Mouse (Mus musculus) frontal cortex, postnatal 25 days (tissue): ENCODE data around the gene Abhd17c.
"Not testable (repeated sequence)": the region's sequence is repeated elsewhere in the genome, so short reads cannot be mapped to it uniquely, and the experiment has no call there.

Experiments
- DNase-seq, 2 experiments: peaks; one replicate each; pipeline ENCODE4 v3.0.0; 2022; ENCODE audit warnings: low spot score in 2 of 2

The Abhd17c gene

GRCm38 (mm10) chr7:84152821-84153220 is 1.1 kb upstream of the Abhd17c start:
- no peak for DNase-seq

DNA sequence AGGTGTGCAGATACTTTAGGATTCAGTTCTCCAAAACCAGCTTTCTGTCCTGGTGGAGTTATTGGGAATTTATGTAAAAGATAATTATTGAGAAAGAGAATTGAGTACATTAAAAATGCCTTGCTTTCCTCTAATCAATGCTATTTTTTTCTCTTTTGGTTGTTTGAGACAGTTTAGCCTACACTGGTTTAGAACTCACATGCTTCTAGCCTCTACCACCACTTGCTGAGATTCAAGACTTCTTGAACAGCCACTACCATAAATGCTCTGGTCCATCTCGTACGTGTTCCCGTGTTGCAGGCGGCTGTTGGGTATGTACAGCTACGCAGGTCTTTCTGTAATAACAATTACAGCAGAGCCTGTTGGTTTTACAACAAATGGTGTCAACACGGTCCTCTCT is 681 bp upstream of the Abhd17c start:
- no peak for DNase-seq

GRCm38 (mm10) chr7:84151960-84152334 is 254 bp upstream of the Abhd17c start:
- DNase-seq: peak; percentile 74 to 85

DNA sequence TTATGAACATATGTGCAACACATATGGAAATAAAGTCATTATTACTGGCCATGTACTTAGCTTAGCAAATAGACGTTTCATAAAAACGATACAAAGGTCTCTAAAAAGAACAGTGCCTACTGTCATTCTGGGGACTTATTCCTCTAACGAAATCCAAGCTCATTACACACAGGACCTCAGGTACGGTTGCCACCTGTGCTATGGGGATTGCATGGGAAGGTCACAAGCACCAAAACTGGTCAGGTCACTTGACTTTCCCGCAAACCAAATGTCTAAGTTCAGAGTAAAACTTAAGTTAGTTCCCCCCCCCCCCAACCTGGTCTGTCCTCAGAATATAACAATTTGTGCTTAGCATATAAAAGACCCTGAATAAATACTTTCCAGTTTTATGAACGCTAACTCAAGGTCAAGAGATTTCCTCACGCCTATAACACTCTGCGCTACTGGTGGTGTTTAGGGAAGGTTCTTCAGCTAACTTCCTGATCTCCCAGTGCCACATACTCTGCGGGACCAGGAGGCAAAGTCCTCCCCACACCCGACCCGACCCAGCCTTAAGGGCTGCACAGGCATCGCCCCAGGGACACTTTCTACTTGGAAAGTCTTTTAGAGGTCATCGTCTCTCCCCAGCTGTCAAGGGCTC is 1.2 kb downstream of the Abhd17c start:
- DNase-seq: no peak

- no peak for DNase-seq
These were observed 1.9 kb downstream of the Abhd17c start for GRCm38 (mm10) chr7:84149821-84150220.

GRCm38 (mm10) chr7:84148896-84149295 is 2.8 kb downstream of the Abhd17c start:
- DNase-seq: no peak

DNA sequence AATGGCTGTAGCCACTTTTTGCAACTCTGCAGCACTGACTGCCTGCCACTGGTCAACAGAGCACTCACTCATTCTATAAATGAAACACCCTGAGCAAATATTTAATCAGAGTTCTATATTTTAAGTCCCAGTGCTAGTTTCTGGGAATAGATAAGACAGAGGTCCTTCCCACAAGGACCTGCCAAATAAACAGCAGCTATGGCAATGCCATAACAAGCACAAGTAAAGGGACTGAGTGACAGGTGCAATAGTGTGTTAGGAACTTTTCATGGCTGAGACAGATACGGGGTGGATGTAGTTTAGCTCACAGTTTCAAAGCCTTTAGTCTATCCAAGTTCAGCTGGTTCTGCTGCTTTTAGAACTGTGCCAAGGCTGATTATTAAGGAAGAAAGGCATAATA is 3.9 kb downstream of the Abhd17c start:
- no peak for DNase-seq

GRCm38 (mm10) chr7:84145633-84146032 is 6.1 kb downstream of the Abhd17c start:
- DNase-seq: no peak

DNA sequence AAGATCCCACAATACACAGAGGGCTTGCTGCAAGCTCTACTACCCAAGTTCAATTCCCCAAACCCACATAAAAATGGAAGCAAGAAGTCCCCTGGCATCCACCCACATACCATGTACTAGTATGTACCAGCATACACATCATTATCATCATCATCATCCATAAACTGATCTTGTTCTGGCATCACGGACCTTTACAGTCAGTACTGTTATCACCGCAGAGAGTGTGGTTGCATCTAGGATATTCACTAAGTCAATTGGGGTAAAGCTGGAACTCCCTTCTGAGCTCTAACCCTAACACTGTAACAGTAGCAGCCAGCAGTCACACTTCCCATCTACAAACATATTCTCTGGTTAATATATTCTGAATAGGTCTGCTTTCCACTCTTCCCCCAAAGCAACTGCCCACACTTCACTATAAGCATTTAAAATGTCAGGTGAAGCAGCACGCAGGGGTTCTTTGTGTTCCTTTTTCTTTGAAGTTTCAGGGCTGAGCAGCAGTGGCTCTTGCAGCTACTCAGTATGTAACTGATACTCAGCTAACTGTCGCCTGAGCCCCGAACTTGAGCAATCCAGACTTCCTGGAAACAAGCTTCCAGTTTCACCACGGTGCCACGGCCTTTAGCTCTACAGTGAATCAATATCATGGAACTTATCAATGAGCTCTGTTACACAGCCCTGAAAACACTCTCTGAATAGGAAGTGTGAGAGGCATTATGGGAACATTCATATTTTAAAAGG is 8.8 kb downstream of the Abhd17c start:
- DNase-seq: no peak

DNA sequence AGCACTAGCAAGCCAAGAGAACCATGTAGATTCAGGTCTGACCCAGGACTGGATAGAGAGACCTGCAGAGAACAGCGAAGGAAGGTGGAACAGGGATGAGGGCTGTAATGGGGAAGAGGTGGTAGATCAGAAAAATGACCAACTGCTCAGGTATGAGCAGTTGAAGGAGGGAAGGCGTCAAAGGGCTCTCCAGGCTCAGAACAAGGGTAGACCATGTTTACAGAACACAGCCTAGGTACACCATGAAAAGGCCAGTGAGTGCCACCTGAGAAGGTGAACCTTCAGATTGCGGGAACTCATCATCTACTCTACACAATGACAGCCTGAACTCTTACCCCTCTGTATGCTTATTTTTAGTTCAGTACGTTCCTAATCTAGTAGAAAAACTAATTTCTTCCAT is 9.5 kb downstream of the Abhd17c start:
- no peak for DNase-seq

DNA sequence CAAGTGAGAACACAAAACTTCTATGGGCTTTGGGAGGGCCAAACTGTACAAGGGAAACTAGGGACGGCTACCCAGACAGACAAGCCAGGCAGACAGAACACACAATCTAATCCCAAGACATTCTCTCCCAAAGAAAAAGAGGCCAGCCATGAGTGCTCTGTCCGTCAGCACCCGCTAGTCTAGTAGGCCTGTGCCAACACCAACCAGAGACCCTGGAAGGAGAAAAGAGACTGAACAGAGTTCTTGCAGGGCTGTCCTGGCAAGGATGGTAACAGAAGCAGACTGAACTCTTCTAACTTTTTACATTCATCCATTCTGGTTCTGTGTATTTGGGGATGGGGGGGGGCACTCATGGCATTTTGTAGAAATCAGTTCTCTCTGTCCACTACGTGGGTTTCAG is 12.1 kb downstream of the Abhd17c start:
- no peak for DNase-seq

DNA sequence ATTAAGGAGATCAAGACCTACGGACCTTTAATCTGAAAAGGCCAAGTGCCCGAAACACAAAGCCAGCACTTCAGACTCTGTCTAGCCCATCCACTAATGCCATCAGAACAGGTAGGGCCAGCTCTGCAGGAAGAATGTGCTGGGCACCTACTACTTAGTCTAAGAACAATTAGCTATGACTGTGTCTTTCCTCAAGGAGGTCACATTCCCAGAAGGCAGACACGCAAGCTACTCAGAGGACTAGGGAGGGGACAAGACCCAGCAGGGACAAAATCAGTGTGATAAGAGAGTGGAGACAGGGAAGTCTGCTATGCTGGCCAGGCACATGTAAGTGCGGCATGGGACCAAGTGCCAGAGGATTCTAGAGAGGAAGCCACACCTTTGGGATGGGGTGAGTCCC is 13.0 kb downstream of the Abhd17c start:
- DNase-seq: no peak

GRCm38 (mm10) chr7:84137779-84138178 is 13.9 kb downstream of the Abhd17c start:
- DNase-seq: no peak

DNA sequence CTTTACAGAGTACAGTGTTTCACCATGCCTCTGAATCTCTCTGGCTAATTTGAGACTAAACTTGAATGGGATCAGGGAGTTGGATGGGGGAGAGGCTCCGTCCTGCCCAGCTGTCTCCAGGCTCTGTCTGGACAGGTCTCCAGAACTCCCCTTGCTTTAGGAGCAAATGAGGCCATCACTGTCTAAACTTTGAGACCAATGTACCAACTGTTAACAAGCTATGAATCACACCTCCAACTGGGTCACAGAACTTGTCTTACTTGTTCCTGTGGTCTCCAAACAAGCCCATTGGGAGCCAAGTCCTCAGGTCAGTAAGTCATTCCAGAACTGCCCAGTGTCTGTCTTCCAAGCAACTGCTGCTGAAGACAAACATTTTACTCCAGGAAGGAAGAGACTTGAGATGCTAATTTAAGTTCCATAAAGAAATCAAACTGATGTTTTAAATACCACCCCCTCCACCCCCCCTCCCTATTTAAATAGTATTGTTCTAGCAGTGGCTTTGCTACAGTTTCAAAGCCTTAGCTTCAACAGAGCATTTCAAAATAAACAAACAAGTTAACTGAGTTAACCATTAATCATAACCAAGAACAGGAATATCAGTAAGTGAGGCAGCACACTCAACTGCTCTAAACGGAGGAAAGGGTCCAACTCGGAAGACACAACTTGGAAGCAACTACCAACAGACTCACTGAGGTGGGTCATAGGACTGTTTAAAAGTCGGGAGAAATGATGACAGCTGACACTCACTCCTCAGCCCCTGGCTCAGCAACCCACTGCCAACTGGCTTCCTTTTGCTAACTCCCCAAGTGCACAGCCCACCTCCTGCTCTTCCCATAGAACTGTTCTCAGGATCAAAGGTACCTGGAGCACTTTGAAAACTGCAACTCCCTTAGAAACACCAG is 15.6 kb downstream of the Abhd17c start:
- no peak for DNase-seq

- DNase-seq: no peak
These were observed 19.0 kb downstream of the Abhd17c start for GRCm38 (mm10) chr7:84132704-84133103.

DNA sequence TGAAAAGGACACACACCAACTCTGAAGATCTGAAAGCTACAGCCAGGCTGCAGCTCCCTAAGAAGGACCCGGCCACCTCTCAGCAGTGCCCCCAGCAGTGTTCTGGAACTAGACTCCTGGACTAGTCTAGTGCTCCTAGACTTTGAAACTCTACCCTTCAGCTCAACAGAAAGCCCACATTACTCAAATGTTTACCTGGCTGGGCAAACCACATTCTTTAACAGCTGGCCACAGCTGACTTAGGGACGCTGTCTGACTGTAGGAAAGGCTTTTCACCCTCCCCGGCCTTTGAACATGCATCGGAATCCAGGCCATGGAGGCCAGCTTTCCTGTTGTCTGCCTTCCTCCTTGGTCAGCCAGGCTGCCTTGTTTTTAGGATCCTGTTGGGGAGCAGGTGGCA is 20.0 kb downstream of the Abhd17c start:
- no peak for DNase-seq

DNA sequence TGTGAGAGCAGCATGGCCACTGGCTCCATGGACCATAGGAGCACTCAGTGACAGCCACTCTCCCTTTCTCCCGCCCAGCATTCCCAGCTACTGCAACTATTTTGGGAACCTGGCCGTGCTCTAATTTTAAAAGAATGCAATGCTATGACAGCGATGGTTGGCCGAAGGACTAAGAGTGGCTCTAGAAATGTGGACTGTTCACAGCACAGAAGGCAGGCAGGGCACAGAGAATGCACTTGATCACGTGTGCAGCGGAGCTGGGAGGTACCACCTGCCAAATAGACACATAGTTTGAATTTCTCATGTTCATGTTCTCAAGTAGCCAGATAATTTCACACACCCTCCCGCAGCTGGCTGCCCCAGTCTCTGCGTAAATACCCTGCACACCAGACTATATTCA is 23.0 kb downstream of the Abhd17c start:
- no peak for DNase-seq

DNA sequence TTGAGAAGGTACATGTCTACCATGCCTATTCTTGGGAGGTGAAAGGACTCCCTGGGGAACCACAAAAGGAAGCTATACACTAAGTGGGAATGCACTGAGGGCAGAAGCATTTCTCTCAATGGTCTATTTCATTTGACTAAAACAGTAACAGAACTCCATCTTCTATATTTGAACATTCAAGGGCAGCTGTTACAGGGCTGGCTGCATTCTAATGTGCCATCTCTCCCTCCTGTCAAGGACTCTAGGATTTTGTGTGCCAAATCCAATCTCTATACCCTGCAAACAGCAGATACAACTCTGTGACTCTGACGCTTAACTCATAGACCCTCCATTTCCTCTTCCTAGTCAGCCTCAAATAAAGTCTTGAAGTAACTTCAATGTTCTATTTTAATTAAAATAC is 26.0 kb downstream of the Abhd17c start:
- no peak for DNase-seq

GRCm38 (mm10) chr7:84123651-84124050 is 28.0 kb downstream of the Abhd17c start:
- not testable (repeated sequence) for DNase-seq

DNA sequence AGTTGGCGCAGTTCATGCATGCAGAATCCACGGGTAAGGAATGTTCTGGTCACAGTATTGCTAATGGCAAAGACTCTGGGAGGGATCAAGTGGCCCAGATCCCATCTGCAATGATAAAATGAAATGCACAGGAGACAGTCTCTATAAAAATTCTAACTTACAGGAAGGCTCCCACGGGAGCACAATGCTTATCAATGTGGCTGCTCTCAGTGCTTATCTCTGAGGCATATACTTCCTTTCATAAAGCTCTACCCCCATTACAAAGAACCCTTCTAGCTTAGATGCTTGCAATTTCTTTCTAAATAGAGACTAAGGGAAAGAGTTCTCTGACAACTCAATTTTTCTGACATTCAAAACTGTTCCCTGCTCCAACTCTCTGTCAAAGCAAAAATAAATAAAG is 29.9 kb downstream of the Abhd17c start:
- DNase-seq: no peak

DNA sequence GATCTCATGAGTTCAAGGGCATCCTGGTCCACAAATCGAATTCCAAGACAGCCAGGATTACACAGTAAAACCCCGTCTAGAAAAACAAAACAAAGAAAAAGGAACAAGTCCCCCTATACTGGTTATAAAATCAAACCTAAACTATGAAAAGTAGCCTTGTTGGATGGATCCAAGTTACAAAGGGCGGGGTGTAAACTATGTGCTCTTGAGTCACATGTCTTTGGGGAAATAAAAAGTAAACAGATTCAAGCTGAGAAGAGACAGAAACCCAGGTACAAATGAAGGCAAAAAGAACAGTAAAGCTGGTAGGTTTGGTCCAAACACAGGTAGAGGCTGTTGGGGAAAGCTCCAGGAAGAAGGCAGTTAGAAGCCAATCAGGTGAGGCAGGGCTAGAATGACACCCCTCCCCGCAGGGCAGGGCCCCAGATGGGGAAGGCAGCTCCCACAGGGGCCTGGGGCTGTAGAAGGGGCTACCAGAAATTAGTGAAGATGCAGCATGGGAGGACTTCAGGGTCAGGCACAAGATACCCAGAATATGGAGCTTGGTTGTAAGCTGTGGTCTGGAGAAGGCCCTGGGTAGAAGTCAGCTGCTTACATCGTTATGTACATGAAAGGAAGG is 31.4 kb downstream of the Abhd17c start:
- DNase-seq: no peak
